Mouse (Mus musculus) embryonic facial prominence, embryonic 14.5 days (tissue): ENCODE measurements at regions not wholly inside any gene's neighbourhood (a gene's known extent, or its start where the extent isn't known, plus 50 kb on each side); places are given as distances from the start of the nearest gene placed in this dataset.

Experiments
- ATAC-seq: fragments of 200-750 bp; cut with Nextera tagmentation; 2 replicates; pipeline ENCODE4 v1.8.0; 2017; ENCODE audit warnings: low read depth, moderate number of reproducible peaks, moderate TSS enrichment
- DNase-seq: peaks from one replicate; pipeline ENCODE4 v3.0.0-alpha.2; 2015; ENCODE audit warnings: low spot score
- H3K27ac ChIP-seq: fragments of 300-500 bp; sonication (generic); replicated peaks from 2 replicates; pipeline ENCODE4 v1.5.1; 2014; ENCODE audit warnings: low read depth, mild to moderate bottlenecking, low read length, moderate library complexity
- H3K27me3 ChIP-seq: fragments of 300-500 bp; sonication (generic); replicated peaks from 2 replicates; pipeline ENCODE4 v1.6.1; 2014; ENCODE audit warnings: low read length; ENCODE audit not compliant: control insufficient read depth, insufficient read depth
- H3K36me3 ChIP-seq: fragments of 300-500 bp; sonication (generic); 2 replicates; pipeline ENCODE4 v1.6.1; 2014; ENCODE audit warnings: low read length, mixed read lengths; ENCODE audit not compliant: control insufficient read depth, insufficient read depth
- H3K4me1 ChIP-seq: fragments of 300-500 bp; sonication (generic); 2 replicates; pipeline ENCODE4 v1.6.1; 2014; ENCODE audit warnings: antibody characterized with exemption, low read length; ENCODE audit not compliant: control insufficient read depth, insufficient read depth
- H3K4me2 ChIP-seq: fragments of 300-500 bp; sonication (generic); 2 replicates; pipeline ENCODE4 v1.6.1; 2014; ENCODE audit warnings: low read depth, mild to moderate bottlenecking, low read length, moderate library complexity, mixed read lengths
- H3K4me3 ChIP-seq: fragments of 300-500 bp; sonication (generic); 2 replicates; pipeline ENCODE4 v1.5.1; 2014; ENCODE audit warnings: low read depth, mild to moderate bottlenecking, low read length
- H3K9ac ChIP-seq: fragments of 300-500 bp; sonication (generic); 2 replicates; pipeline ENCODE4 v1.6.1; 2014; ENCODE audit warnings: low read depth, mild to moderate bottlenecking, low read length, moderate library complexity, mixed read lengths
- H3K9me3 ChIP-seq: fragments of 300-500 bp; sonication (generic); 2 replicates; pipeline ENCODE4 v1.6.1; 2016; ENCODE audit warnings: low read length; ENCODE audit not compliant: control insufficient read depth
- WGBS: fragments of 180-500 bp; shearing (Covaris S2); extraction: QIAGEN DNeasy Blood & Tissue Kit; methylation state at CpG from one replicate; pipeline ENCODE4 v1.1.7; 2014; 5-methylcytosine and 5-hydroxymethylcytosine counted together

DNA sequence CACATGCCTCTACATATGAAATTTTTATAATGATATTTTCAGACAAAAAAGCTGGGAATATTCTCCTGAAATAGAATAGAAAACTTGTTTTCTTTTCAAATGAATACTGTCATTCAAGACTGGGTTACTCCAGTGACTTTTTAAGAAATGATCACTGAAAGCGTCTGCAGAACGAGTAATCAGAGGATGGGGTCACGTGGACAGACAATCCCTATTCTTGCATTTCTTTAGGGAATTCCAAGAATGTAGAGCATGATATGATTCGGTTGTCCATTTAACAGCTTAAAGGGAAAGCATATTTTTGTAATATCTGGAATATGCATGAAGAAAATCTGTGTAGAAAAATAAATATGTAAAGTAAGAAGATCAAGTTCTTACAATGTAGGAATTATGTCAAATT is 65.6 kb downstream of the 4933402N22Rik start:
- Histone ChIP-seq H3K27me3 (no peaks in the 10 kb centered on the region), H3K4me3 (no peak overlapping the region), H3K9ac (no peak overlapping the region), H3K4me1 (no peaks in the 10 kb centered on the region), H3K4me2 (no peak overlapping the region), H3K27ac (no peak overlapping the region), H3K36me3 (no peaks in the 10 kb centered on the region), H3K9me3 (no peaks in the 10 kb centered on the region)
- ATAC-seq = no peak
- WGBS = 35% methylated on average over 4 of the region's 4 CpGs
- DNase-seq = no peak

DNA sequence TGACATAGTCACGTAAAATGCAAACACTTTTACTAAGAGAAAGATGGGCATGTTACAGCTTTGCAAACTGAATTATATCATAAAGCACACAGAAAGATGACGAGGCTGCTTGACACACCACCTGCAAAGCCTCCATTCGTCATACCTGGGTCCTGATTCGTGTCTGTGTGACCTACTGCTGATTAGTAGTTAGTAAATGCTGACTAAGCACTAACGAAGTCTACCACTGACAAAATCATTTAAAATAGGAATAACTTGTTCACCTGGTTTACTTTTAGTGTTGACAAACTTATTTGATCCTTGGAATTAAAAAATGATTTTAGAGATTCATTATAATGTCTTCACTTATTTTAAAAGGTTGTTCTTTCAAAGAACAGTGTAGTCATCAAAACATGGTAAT is 71.3 kb downstream of the 4933402N22Rik start:
- ATAC-seq (no peak), DNase-seq (no peak)
- Histone ChIP-seq H3K9me3 (no peaks in the 10 kb centered on the region), H3K4me3 (no peak overlapping the region), H3K4me1 (no peaks in the 10 kb centered on the region), H3K4me2 (no peak overlapping the region), H3K27ac (no peak overlapping the region), H3K36me3 (no peaks in the 10 kb centered on the region), H3K9ac (no peak overlapping the region), H3K27me3 (no peaks in the 10 kb centered on the region)
- 88% methylated on average over 5 of the region's 5 CpGs for WGBS

DNA sequence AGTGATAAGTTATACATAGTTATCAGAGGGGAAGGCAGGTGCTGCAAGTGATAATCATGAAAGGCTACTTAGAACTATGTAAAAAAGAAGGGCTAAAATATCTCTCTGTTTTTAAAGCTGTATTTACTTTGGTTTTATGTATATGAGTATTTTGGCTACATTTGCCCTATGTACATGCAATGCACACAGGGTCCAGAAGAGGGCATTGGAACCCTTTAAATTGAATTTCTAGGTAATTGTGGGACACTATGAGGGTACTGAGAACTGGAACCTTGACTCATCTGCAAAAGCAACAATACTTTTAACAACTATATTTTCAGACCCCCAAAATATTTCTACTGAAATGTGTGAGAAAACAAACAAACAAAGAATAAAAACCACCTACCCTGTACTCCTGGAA is 82.9 kb downstream of the 4933402N22Rik start:
- no peak for DNase-seq
- no peaks in the 10 kb centered on the region for H3K27me3 ChIP-seq
- H3K36me3 ChIP-seq = no peaks in the 10 kb centered on the region
- H3K4me2 ChIP-seq = no peak overlapping the region
- no peaks in the 10 kb centered on the region for H3K9me3 ChIP-seq
- H3K9ac ChIP-seq = no peak overlapping the region
- no peak for ATAC-seq
- H3K27ac ChIP-seq = no peak overlapping the region
- no peaks in the 10 kb centered on the region for H3K4me1 ChIP-seq
- H3K4me3 ChIP-seq = no peak overlapping the region

DNA sequence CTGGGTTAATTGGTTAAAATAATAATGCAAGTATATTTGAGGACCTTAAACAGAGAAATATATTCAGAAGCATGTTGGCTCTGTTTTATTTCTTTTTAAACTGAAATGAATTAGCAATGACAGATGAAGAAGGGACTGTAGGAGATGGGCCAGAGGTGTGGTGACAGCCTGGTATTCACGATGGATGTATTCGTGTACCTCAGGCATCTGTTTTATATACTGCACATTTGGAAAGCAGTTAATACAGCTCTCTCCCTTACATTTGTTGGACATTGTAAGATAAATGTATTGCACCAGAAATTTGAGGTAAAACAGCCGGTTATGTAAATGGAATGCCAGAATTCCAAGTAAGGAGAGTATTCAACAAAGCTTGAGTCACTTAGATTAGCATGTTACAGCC is 88.6 kb downstream of the 4933402N22Rik start:
- H3K36me3 ChIP-seq = no peaks in the 10 kb centered on the region
- ATAC-seq (no peak), DNase-seq (peak; percentile 30)
- H3K27me3 ChIP-seq = no peaks in the 10 kb centered on the region
- H3K4me1 ChIP-seq = no peaks in the 10 kb centered on the region
- no peaks in the 10 kb centered on the region for H3K9me3 ChIP-seq
- 52% methylated on average over 3 of the region's 3 CpGs for WGBS
- no peak overlapping the region for H3K27ac ChIP-seq
- no peak overlapping the region for H3K4me2 ChIP-seq
- no peak overlapping the region for H3K9ac ChIP-seq
- H3K4me3 ChIP-seq = no peak overlapping the region

DNA sequence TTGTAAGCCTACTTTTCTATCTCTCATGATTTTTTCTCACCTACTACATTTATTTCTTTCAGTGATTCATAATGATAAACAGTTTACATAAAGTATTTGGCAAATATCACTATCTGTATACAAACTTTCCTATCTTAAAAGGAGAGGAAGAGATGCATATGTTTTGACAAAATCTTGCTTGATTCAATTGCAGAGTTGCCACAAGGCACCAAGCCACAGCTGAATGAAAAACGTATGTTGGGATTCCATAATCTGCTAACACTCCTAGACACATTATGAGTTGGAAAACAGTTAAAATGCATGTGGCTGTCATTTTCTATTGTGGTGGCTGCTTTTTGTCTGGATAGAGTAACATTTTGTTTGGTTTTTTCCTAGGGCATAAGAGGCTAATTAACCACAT is 98.5 kb downstream of the 4933402N22Rik start:
- H3K4me1 ChIP-seq = no peaks in the 10 kb centered on the region
- no peak overlapping the region for H3K4me3 ChIP-seq
- H3K36me3 ChIP-seq = no peaks in the 10 kb centered on the region
- H3K27me3 ChIP-seq = no peaks in the 10 kb centered on the region
- peak; percentile 54 for DNase-seq
- no peak overlapping the region for H3K9ac ChIP-seq
- no peak overlapping the region for H3K4me2 ChIP-seq
- no peaks in the 10 kb centered on the region for H3K9me3 ChIP-seq
- H3K27ac ChIP-seq = no peak overlapping the region
- no peak for ATAC-seq
- 46% methylated on average over 1 of the region's 1 CpGs for WGBS

DNA sequence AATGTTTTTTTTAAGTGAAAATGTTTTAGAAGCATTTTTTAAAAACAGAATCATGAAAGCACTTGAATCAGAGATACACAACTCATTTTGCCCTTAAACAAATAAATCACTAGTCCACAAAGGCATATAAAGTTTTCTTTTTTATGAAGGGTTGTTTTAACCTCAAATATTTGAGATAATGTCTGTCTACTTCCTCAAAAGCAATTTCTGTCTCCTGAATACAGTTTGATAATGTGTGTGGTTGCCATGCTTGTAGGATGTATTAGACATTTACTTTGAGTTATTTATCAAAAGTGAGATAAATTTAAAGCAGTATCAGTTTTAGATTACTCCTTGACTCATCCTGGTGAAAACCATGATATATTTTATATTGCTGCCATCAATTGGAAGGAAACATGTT is 102.6 kb downstream of the 4933402N22Rik start:
- no peak overlapping the region for H3K27ac ChIP-seq
- H3K4me1 ChIP-seq = no peaks in the 10 kb centered on the region
- no peak overlapping the region for H3K4me2 ChIP-seq
- no peaks in the 10 kb centered on the region for H3K27me3 ChIP-seq
- H3K9me3 ChIP-seq = no peaks in the 10 kb centered on the region
- DNase-seq (no peak), ATAC-seq (no peak)
- H3K36me3 ChIP-seq = no peaks in the 10 kb centered on the region
- no peak overlapping the region for H3K4me3 ChIP-seq
- H3K9ac ChIP-seq = no peak overlapping the region

DNA sequence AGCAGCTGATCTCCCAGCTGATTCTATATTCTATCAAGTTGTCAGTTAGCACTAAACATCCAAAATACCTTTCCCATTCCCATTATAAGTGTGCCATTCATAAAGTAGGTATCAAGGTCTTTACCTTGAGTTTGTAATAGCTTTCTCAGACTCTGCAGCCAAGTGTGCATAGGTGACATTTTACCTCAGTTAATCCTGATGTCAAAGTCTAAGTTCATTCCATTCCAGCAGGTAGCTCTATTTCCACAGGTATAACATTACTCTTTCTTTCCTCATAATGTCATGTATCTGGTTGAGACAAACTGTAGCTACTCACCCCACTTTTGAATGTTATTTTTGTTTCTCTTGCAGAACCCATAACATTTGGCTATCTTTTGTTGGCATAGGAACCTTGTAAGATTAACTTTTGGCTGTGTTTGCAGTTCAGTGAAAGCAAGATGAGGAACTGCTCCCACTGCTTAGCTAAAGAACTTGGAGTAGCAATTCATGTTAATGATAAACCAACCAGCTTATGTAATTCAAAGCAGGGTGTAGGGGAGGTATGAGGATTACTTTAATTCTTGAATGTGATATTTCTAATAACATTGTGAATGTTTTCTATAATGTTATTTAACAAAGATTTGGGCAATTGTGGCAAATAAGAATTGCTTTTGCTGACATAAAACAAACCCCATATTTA is 107.0 kb downstream of the 4933402N22Rik start:
- DNase-seq = no peak
- no peak for ATAC-seq
- Histone ChIP-seq H3K36me3 (no peaks in the 10 kb centered on the region), H3K27ac (no peak overlapping the region), H3K4me2 (no peak overlapping the region), H3K9me3 (0 out of 2 replicates have a peak, but pooled peaks cover 3% of the 10 kb centered on the region), H3K4me1 (no peaks in the 10 kb centered on the region), H3K27me3 (no peaks in the 10 kb centered on the region), H3K9ac (no peak overlapping the region), H3K4me3 (no peak overlapping the region)

DNA sequence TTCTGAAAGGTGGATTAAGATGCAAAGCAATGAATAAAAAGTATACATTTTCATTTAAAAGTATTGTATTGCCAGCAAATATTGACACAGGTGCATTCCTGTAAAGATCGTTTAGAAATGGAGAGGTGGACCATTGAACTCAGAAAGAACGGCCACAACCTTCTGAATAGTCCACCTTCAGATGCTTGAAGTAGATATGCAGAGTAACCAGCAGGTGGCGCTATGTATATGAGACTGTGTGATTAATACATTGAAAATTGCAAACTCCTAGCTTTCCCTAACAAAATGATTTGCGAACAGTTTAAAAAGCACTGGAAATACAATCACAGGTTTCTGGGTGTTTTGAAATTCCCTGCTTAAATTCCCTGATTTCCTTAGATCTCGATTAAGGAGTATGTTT is 112.2 kb downstream of the 4933402N22Rik start:
- H3K4me3 ChIP-seq = no peak overlapping the region
- 0 out of 2 replicates have a peak, but pooled peaks cover 3% of the 10 kb centered on the region for H3K9me3 ChIP-seq
- ATAC-seq (no peak), DNase-seq (peak; percentile 86)
- H3K27me3 ChIP-seq = no peaks in the 10 kb centered on the region
- H3K4me1 ChIP-seq = no peaks in the 10 kb centered on the region
- H3K4me2 ChIP-seq = no peak overlapping the region
- WGBS = 12% methylated on average over 5 of the region's 5 CpGs
- no peak overlapping the region for H3K27ac ChIP-seq
- H3K36me3 ChIP-seq = no peaks in the 10 kb centered on the region
- H3K9ac ChIP-seq = no peak overlapping the region

DNA sequence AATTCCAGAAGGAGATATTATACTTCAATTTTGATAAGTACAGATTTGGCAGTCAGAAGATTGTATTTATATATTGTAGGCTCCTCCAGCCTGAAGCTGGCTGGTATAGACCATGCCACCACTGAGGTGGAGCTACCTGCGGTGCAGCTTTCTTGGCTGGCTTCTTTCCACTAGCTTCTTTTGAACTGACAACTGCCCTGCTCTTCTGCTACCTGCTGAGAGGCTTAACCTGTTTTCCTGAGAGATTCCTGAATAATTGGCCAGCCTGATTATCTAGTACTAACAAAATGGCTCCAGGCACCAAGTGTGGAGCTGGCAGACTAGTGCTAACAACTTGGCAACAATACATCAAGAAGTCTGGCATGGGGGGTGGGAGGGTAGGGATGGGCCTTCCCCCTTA is 132.0 kb downstream of the 4933402N22Rik start:
- Histone ChIP-seq H3K36me3 (no peaks in the 10 kb centered on the region), H3K4me3 (no peak overlapping the region), H3K9ac (no peak overlapping the region), H3K27me3 (no peaks in the 10 kb centered on the region), H3K27ac (no peak overlapping the region), H3K4me1 (no peaks in the 10 kb centered on the region), H3K9me3 (0 out of 2 replicates have a peak, but pooled peaks cover 23% of the 10 kb centered on the region), H3K4me2 (no peak overlapping the region)
- ATAC-seq (no peak), DNase-seq (no peak)
- WGBS = 86% methylated on average over 1 of the region's 1 CpGs
